Mouse (Mus musculus) liver, postnatal 0 days (tissue): ENCODE measurements around the gene Tiam1.
A peak's percentile ranks its signal among the peaks of the same experiment; 100 is the strongest.

Experiments used
- CTCF ChIP-seq: sonication (generic); IDR thresholded peaks from 2 replicates; pipeline ENCODE4 v1.5.1; 2016; ENCODE audit warnings: antibody characterized with exemption, low read depth
- EP300 ChIP-seq: IDR thresholded peaks from 2 replicates; pipeline ENCODE4 v1.6.1; 2016; ENCODE audit warnings: antibody characterized with exemption, low read depth, mild to moderate bottlenecking

GRCm38 (mm10) chr16:89985702-89986481, 157.7 kb downstream of the Tiam1 start:
- no peak for TF ChIP-seq CTCF
- TF ChIP-seq EP300: peak; percentile 18; the same call in 1 of the 2 replicates
